Mouse (Mus musculus) limb, embryonic 11.5 days (tissue): ENCODE measurements around the gene Odc1. TPM values are rescaled to one million over a fixed set of nuclear protein-coding genes. Genes with fewer than 3 reads are reported as not detected.

Experiments used
- ATAC-seq: fragments of 200-750 bp; cut with Nextera tagmentation; 2 replicates; pipeline ENCODE4 v1.8.0; 2017; ENCODE audit warnings: low read depth; ENCODE audit not compliant: insufficient number of reproducible peaks, low FRiP score, low TSS enrichment
- DNase-seq: peaks from one replicate; pipeline ENCODE4 v3.0.0-alpha.2; 2015; ENCODE audit warnings: low spot score
- H3K27ac ChIP-seq: fragments of 300-500 bp; sonication (generic); replicated peaks from 2 replicates; pipeline ENCODE4 v1.5.1; 2014; ENCODE audit warnings: low read depth, mild to moderate bottlenecking, low read length
- H3K27me3 ChIP-seq: fragments of 300-500 bp; sonication (generic); 2 replicates; pipeline ENCODE4 v1.6.1; 2014; ENCODE audit warnings: mild to moderate bottlenecking, low read length, mixed read lengths; ENCODE audit not compliant: control insufficient read depth, insufficient read depth
- H3K36me3 ChIP-seq: fragments of 300-500 bp; sonication (generic); 2 replicates; pipeline ENCODE4 v1.6.1; 2014; ENCODE audit warnings: mild to moderate bottlenecking, low read length, moderate library complexity, mixed read lengths; ENCODE audit not compliant: control insufficient read depth, insufficient read depth
- H3K4me1 ChIP-seq: fragments of 300-500 bp; sonication (generic); 2 replicates; pipeline ENCODE4 v1.6.1; 2014; ENCODE audit warnings: low read length, mixed read lengths; ENCODE audit not compliant: control insufficient read depth, insufficient read depth
- H3K4me2 ChIP-seq: fragments of 300-500 bp; sonication (generic); 2 replicates; pipeline ENCODE4 v1.6.1; 2014; ENCODE audit warnings: low read depth, mild to moderate bottlenecking, moderate library complexity; ENCODE audit not compliant: severe bottlenecking
- H3K4me3 ChIP-seq: fragments of 300-500 bp; sonication (generic); 2 replicates; pipeline ENCODE4 v1.5.1; 2014; ENCODE audit warnings: low read depth, low read length
- H3K9ac ChIP-seq: fragments of 300-500 bp; sonication (generic); 2 replicates; pipeline ENCODE4 v1.6.1; 2014; ENCODE audit warnings: mild to moderate bottlenecking, low read length
- H3K9me3 ChIP-seq: fragments of 300-500 bp; sonication (generic); 2 replicates; pipeline ENCODE4 v1.6.1; 2016; ENCODE audit warnings: low read length; ENCODE audit not compliant: control insufficient read depth
- WGBS: fragments of 180-500 bp; shearing (Covaris S2); extraction: QIAGEN DNeasy Blood & Tissue Kit; methylation state at CpG from one replicate; pipeline ENCODE4 v1.1.7; 2014; 5-methylcytosine and 5-hydroxymethylcytosine counted together
- polyA plus RNA-seq: library from polyadenylated mRNA; unstranded; fragments of >200 nt; fragmentation: Nextera tagmentation; extraction: Ambion mirVana; gene quantifications from 2 replicates; pipeline ENCODE4 v1.2.1, GENCODE M21; 2014

The Odc1 gene
- polyA plus RNA-seq, result 293 and 304 TPM in 2 replicates

GRCm38 (mm10) chr12:17544209-17545106 lies at the start of gene Odc1:
Gene Odc1, plus strand, starts transcription at chr12:17544794.
- DNase-seq (peak; percentile 99), ATAC-seq (peak; percentile 98)
- peak within 1 kb of the TSS; percentile 64 for H3K4me2 ChIP-seq
- H3K9me3 ChIP-seq, result no peaks in the 10 kb centered on the region
- no peaks in the 10 kb centered on the region for H3K27me3 ChIP-seq
- peak within 1 kb of the TSS; percentile 93 for H3K9ac ChIP-seq
- WGBS, result under 1% methylated on average over 84 of the region's 98 CpGs
- H3K4me1 ChIP-seq, result peaks cover 2% of the 10 kb centered on the region; the same call in 1 of the 2 replicates
- peak within 1 kb of the TSS; percentile 95 for H3K4me3 ChIP-seq
- H3K36me3 ChIP-seq, result peaks cover 7% of the 10 kb centered on the region; the same call in 1 of the 2 replicates
- H3K27ac ChIP-seq, result peak within 1 kb of the TSS; percentile 79

- no peak for ATAC-seq
- H3K9me3 ChIP-seq, result no peaks in the 10 kb centered on the region
- WGBS, result 42% methylated on average over 4 of the region's 4 CpGs
These were observed 49.8 kb upstream of the Odc1 start for GRCm38 (mm10) chr12:17494809-17495208.

GRCm38 (mm10) chr12:17495858-17496451 lies 48.6 kb upstream of the Odc1 start:
- WGBS, result 26% methylated on average over 8 of the region's 8 CpGs
- Histone ChIP-seq H3K27ac (no peak overlapping the region), H3K4me3 (no peak overlapping the region), H3K4me2 (no peak overlapping the region), H3K9me3 (no peaks in the 10 kb centered on the region), H3K9ac (no peak overlapping the region), H3K4me1 (0 out of 2 replicates have a peak, but pooled peaks cover 5% of the 10 kb centered on the region), H3K27me3 (no peaks in the 10 kb centered on the region), H3K36me3 (no peaks in the 10 kb centered on the region)
- DNase-seq, result no peak
- no peak for ATAC-seq

More at GRCm38 (mm10) chr12:17494809-17495208, 49.8 kb upstream of the Odc1 start:
- H3K4me2 ChIP-seq, result no peak overlapping the region
- H3K9ac ChIP-seq, result no peak overlapping the region
- 0 out of 2 replicates have a peak, but pooled peaks cover 5% of the 10 kb centered on the region for H3K4me1 ChIP-seq
- no peak overlapping the region for H3K27ac ChIP-seq
- DNase-seq, result no peak
- no peak overlapping the region for H3K4me3 ChIP-seq
- no peaks in the 10 kb centered on the region for H3K27me3 ChIP-seq
- H3K36me3 ChIP-seq, result no peaks in the 10 kb centered on the region

- no peak overlapping the region for H3K27ac ChIP-seq
- ATAC-seq (no peak), DNase-seq (no peak)
- no peak overlapping the region for H3K4me2 ChIP-seq
- H3K27me3 ChIP-seq, result no peaks in the 10 kb centered on the region
- H3K9me3 ChIP-seq, result no peaks in the 10 kb centered on the region
- H3K9ac ChIP-seq, result no peak overlapping the region
- 31% methylated on average over 2 of the region's 2 CpGs for WGBS
- H3K4me3 ChIP-seq, result no peak overlapping the region
- no peaks in the 10 kb centered on the region for H3K36me3 ChIP-seq
- no peaks in the 10 kb centered on the region for H3K4me1 ChIP-seq
These were observed 38.9 kb upstream of the Odc1 start for GRCm38 (mm10) chr12:17505620-17506074.

GRCm38 (mm10) chr12:17506117-17506993 lies 38.2 kb upstream of the Odc1 start:
- Histone ChIP-seq H3K9ac (no peak overlapping the region), H3K27me3 (no peaks in the 10 kb centered on the region), H3K27ac (no peak overlapping the region), H3K4me1 (no peaks in the 10 kb centered on the region), H3K36me3 (no peaks in the 10 kb centered on the region), H3K4me2 (no peak overlapping the region), H3K9me3 (no peaks in the 10 kb centered on the region), H3K4me3 (no peak overlapping the region)
- 60% methylated on average over 5 of the region's 5 CpGs for WGBS
- ATAC-seq (no peak), DNase-seq (no peak)

- DNase-seq (no peak), ATAC-seq (no peak)
- Histone ChIP-seq H3K27me3 (no peaks in the 10 kb centered on the region), H3K9ac (no peak overlapping the region), H3K4me1 (no peaks in the 10 kb centered on the region), H3K9me3 (no peaks in the 10 kb centered on the region), H3K4me2 (no peak overlapping the region), H3K27ac (no peak overlapping the region), H3K36me3 (no peaks in the 10 kb centered on the region), H3K4me3 (no peak overlapping the region)
- 53% methylated on average over 13 of the region's 13 CpGs for WGBS
These were observed 37.5 kb upstream of the Odc1 start for GRCm38 (mm10) chr12:17506994-17507542.

GRCm38 (mm10) chr12:17509310-17509709 lies 35.3 kb upstream of the Odc1 start:
- H3K4me3 ChIP-seq, result no peak overlapping the region

More at GRCm38 (mm10) chr12:17509310-17509709, 35.3 kb upstream of the Odc1 start:
- no peak for DNase-seq
- no peak for ATAC-seq
- Histone ChIP-seq H3K9ac (no peak overlapping the region), H3K4me1 (no peaks in the 10 kb centered on the region), H3K4me2 (no peak overlapping the region), H3K9me3 (no peaks in the 10 kb centered on the region), H3K36me3 (no peaks in the 10 kb centered on the region), H3K27ac (no peak overlapping the region), H3K27me3 (no peaks in the 10 kb centered on the region)
- WGBS, result 92% methylated on average over 1 of the region's 1 CpGs
